Mouse (Mus musculus) spleen, adult 2 months (tissue): Measurements from ENCODE around the gene Nod1. TPM values are rescaled to one million over a fixed set of nuclear protein-coding genes. Genes with fewer than 3 reads are reported as not detected.
"Not testable (repeated sequence)": the region's sequence is repeated elsewhere in the genome, so short reads cannot be mapped to it uniquely, and the experiment has no call there.

ENCODE experiments used
- DNase-seq, 2 experiments: peaks; one replicate each; pipeline versions ENCODE4 v3.0.0 to v3.0.0-alpha.2; 2012 to 2021; ENCODE audit warnings: low spot score in 2 of 2, low read depth in 1 of 2
- H3K27ac ChIP-seq: fragments of 200-500 bp; 2 replicates; pipeline ENCODE4 v1.5.1; 2012; ENCODE audit warnings: low read length, inconsistent platforms; ENCODE audit not compliant: insufficient read depth
- H3K27me3 ChIP-seq: fragments of 200-500 bp; 2 replicates; pipeline ENCODE4 v1.6.1; 2012; ENCODE audit warnings: mild to moderate bottlenecking, moderate library complexity, low read length, inconsistent platforms; ENCODE audit not compliant: control insufficient read depth, insufficient read depth
- H3K36me3 ChIP-seq: fragments of 200-500 bp; 2 replicates; pipeline ENCODE4 v1.6.1; 2012; ENCODE audit warnings: mild to moderate bottlenecking, low read length, inconsistent platforms; ENCODE audit not compliant: control insufficient read depth, insufficient read depth
- H3K4me1 ChIP-seq: fragments of 200-500 bp; 2 replicates; pipeline ENCODE4 v1.6.1; 2011; ENCODE audit warnings: inconsistent platforms; ENCODE audit not compliant: control insufficient read depth, insufficient read depth, insufficient read length
- H3K4me3 ChIP-seq: fragments of 200-500 bp; 2 replicates; pipeline ENCODE4 v1.5.1; 2011; ENCODE audit warnings: mild to moderate bottlenecking, inconsistent platforms; ENCODE audit not compliant: insufficient read depth, insufficient read length; ENCODE audit errors: extremely low read depth
- CTCF ChIP-seq: fragments of 200-500 bp; IDR thresholded peaks from 2 replicates; pipeline ENCODE4 v1.5.1; 2011; ENCODE audit warnings: mild to moderate bottlenecking, inconsistent platforms; ENCODE audit not compliant: insufficient read depth, insufficient read length, insufficient replicate concordance; ENCODE audit errors: extremely low read depth
- POLR2A ChIP-seq: fragments of 200-500 bp; IDR thresholded peaks from 2 replicates; pipeline ENCODE4 v1.6.1; 2011; ENCODE audit warnings: low read depth, low read length, inconsistent platforms
- WGBS: fragments of 180-500 bp; shearing (Covaris S2); methylation state at CpG from one replicate; pipeline ENCODE4 v1.1.7; 2018; 5-methylcytosine and 5-hydroxymethylcytosine counted together
- polyA plus RNA-seq: library from polyadenylated mRNA; depleted of rRNA; stranded (reverse); fragments of >200 nt; gene quantifications from 2 replicates; pipeline ENCODE4 v1.2.3, GENCODE M21; 2012

Gene Nod1
- polyA plus RNA-seq, 1 experiment = 41.7 TPM

GRCm38 (mm10) chr6:54955949-54956348, 16.5 kb downstream of the Nod1 start:
- Histone ChIP-seq H3K4me3 (no peak overlapping the region), H3K36me3 (no peaks in the 10 kb centered on the region), H3K27me3 (no peaks in the 10 kb centered on the region), H3K4me1 (peaks cover 11% of the 10 kb centered on the region), H3K27ac (peak overlapping the region; percentile 91; the same call in 1 of the 2 replicates)
- DNase-seq = no peak
- TF ChIP-seq POLR2A (no peak), CTCF (no peak)

GRCm38 (mm10) chr6:54954659-54955414, 17.6 kb downstream of the Nod1 start:
- no peaks in the 10 kb centered on the region for H3K27me3 ChIP-seq
- H3K27ac ChIP-seq = peak overlapping the region; percentile 91
- 39% methylated on average over 10 of the region's 10 CpGs for WGBS
- H3K36me3 ChIP-seq = no peaks in the 10 kb centered on the region
- DNase-seq = no peak
- no peak overlapping the region for H3K4me3 ChIP-seq
- peaks cover 11% of the 10 kb centered on the region for H3K4me1 ChIP-seq
- TF ChIP-seq CTCF (no peak), POLR2A (no peak)

- not testable (repeated sequence) for H3K27ac ChIP-seq, H3K27me3 ChIP-seq, H3K36me3 ChIP-seq, DNase-seq, H3K4me3 ChIP-seq
- 94% methylated on average over 4 of the region's 4 CpGs for WGBS
- peaks cover 15% of the 10 kb centered on the region for H3K4me1 ChIP-seq
Measured at GRCm38 (mm10) chr6:54953399-54953798, 19.0 kb downstream of the Nod1 start.

GRCm38 (mm10) chr6:54952542-54952941, 19.9 kb downstream of the Nod1 start:
- 81% methylated on average over 3 of the region's 3 CpGs for WGBS
- Histone ChIP-seq H3K36me3 (no peaks in the 10 kb centered on the region; the same call in 1 of the 2 replicates), H3K4me3 (no peak overlapping the region), H3K27ac (no peak overlapping the region), H3K4me1 (peaks cover 15% of the 10 kb centered on the region), H3K27me3 (no peaks in the 10 kb centered on the region)
- DNase-seq = no peak
- TF ChIP-seq CTCF (no peak), POLR2A (no peak)

GRCm38 (mm10) chr6:54948682-54949081, 23.7 kb downstream of the Nod1 start:
- DNase-seq = no peak
- peaks cover 17% of the 10 kb centered on the region for H3K36me3 ChIP-seq
- no peak overlapping the region for H3K4me3 ChIP-seq
- 34% methylated on average over 5 of the region's 5 CpGs for WGBS
- peaks cover 4% of the 10 kb centered on the region; the same call in 1 of the 2 replicates for H3K4me1 ChIP-seq
- H3K27me3 ChIP-seq = no peaks in the 10 kb centered on the region
- TF ChIP-seq CTCF = no peak
- TF ChIP-seq POLR2A = no peak
- H3K27ac ChIP-seq = peak overlapping the region; percentile 68; the same call in 1 of the 2 replicates

GRCm38 (mm10) chr6:54946241-54946953, 26.0 kb downstream of the Nod1 start:
- no peak for DNase-seq
- Histone ChIP-seq H3K4me1 (peaks cover 4% of the 10 kb centered on the region; the same call in 1 of the 2 replicates), H3K4me3 (no peak overlapping the region), H3K36me3 (peaks cover 24% of the 10 kb centered on the region), H3K27ac (no peak overlapping the region), H3K27me3 (no peaks in the 10 kb centered on the region)
- 66% methylated on average over 4 of the region's 4 CpGs for WGBS
- TF ChIP-seq CTCF (no peak), POLR2A (no peak)

GRCm38 (mm10) chr6:54944551-54944950, 27.9 kb downstream of the Nod1 start:
- H3K4me1 ChIP-seq = peaks cover 15% of the 10 kb centered on the region; the same call in 1 of the 2 replicates
- WGBS = 96% methylated on average over 16 of the region's 16 CpGs
- H3K4me3 ChIP-seq = no peak overlapping the region
- TF ChIP-seq CTCF = no peak
- TF ChIP-seq POLR2A = no peak
- H3K27me3 ChIP-seq = no peaks in the 10 kb centered on the region
- no peak for DNase-seq
- peaks cover 24% of the 10 kb centered on the region for H3K36me3 ChIP-seq
- H3K27ac ChIP-seq = no peak overlapping the region
